Mouse (Mus musculus) ES-Bruce4 (cell line): ENCODE data around the gene Dpm3.

Experiments used
- CTCF ChIP-seq: IDR thresholded peaks from one replicate; pipeline ENCODE4 v1.8.1; 2011; ENCODE audit warnings: low read depth, low read length
- EP300 ChIP-seq: IDR thresholded peaks from 2 replicates; pipeline ENCODE4 v1.6.1; 2011; ENCODE audit warnings: low read depth, low read length; ENCODE audit not compliant: insufficient read depth

DNA sequence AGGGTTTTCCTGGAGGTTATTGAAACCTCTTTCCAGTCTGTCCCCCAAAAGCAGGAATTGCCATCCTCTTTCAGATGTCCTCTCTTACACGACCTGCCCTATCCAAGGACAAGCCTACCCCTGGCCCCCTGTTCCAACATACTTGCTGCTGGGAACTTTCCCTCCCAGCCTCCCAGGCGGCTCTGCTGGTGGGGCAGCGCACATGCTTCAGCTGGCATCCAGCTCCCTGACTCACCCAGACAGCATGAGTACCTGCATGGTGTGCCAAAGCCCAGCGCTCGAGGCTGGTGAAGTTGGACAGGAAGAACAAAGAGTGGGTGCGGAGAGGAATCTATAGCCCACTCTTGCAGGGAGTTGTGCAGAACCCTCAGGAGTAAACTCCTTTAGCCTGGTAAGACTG, 11.7 kb downstream of the Dpm3 start:
- TF ChIP-seq CTCF (no peak), EP300 (no peak)
